Mouse (Mus musculus): ENCODE measurements at regions not wholly inside any gene's neighbourhood (a gene's known extent, or its start where the extent isn't known, plus 50 kb on each side); places are given as distances from the start of the nearest gene placed in this dataset.

DNA sequence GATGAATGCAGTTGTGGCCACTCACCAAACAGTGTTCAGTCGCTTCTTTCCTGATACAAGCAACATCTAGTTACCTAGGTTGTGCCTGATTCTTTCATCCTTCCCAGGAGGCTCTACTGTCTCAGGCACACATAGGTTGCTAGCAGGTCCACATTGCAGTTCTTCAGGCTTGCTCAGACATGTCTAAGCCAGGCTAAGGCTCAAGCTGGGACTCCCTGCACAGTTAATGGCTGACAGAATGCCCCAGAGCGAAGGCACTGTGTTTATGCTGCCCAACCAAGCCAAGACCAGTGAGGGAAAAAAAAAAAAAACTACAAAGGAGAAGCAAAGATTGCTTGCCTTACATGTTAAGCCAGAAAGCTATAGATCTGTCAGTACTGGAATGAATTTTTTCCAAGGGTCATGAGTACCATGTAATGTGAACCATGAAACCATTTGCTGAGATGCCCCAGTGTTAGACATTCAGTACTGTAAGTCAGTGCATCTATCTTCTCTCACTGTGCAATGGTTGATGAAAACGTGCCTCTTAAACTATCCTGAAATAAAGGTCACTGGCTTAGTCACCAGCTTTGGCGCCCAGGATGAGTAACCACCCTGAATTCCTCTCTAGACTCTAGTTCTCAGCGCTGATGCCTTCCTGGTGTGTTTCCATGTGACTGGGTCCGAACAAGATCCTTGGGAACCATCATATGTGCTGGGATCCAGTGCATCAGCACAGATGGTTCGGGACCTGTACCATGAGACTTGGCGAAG, 152.8 kb upstream of the Zfp703 start:
- 80% methylated on average over 8 of the region's 8 CpGs for WGBS
- peaks cover 13% of the 10 kb centered on the region for H3K4me1 ChIP-seq
- no peaks in the 10 kb centered on the region for H3K9me3 ChIP-seq
- no peaks in the 10 kb centered on the region for H3K36me3 ChIP-seq
- 0 out of 2 replicates have a peak, but pooled peaks cover 3% of the 10 kb centered on the region for H3K27me3 ChIP-seq (ENCODE audit: insufficient read depth, poor library complexity, severe bottlenecking)
- H3K4me3 ChIP-seq = no peak overlapping the region
- H3K27ac ChIP-seq = no peak overlapping the region
- no peak for DNase-seq (ENCODE audit: low spot score)

GRCm38 (mm10) chr8:26828311-26828909, 148.7 kb upstream of the Zfp703 start:
- WGBS = 32% methylated on average over 10 of the region's 10 CpGs
- Histone ChIP-seq H3K27ac (no peak overlapping the region), H3K36me3 (no peaks in the 10 kb centered on the region), H3K27me3 (ENCODE audit: insufficient read depth, poor library complexity, severe bottlenecking) (peaks cover 3% of the 10 kb centered on the region; the same call in 1 of the 2 replicates), H3K9me3 (no peaks in the 10 kb centered on the region), H3K4me1 (peaks cover 28% of the 10 kb centered on the region), H3K4me3 (no peak overlapping the region)
- DNase-seq (ENCODE audit: low spot score) = no peak

GRCm38 (mm10) chr8:26829313-26829712, 147.8 kb upstream of the Zfp703 start:
- Histone ChIP-seq H3K27me3 (ENCODE audit: insufficient read depth, poor library complexity, severe bottlenecking) (peaks cover 3% of the 10 kb centered on the region; the same call in 1 of the 2 replicates), H3K36me3 (no peaks in the 10 kb centered on the region), H3K9me3 (no peaks in the 10 kb centered on the region), H3K4me3 (no peak overlapping the region), H3K27ac (no peak overlapping the region), H3K4me1 (peaks cover 28% of the 10 kb centered on the region)
- WGBS = 82% methylated on average over 4 of the region's 4 CpGs
- no peak for DNase-seq (ENCODE audit: low spot score)

GRCm38 (mm10) chr8:26831148-26831547, 146.0 kb upstream of the Zfp703 start:
- H3K4me1 ChIP-seq = peaks cover 42% of the 10 kb centered on the region
- no peak overlapping the region for H3K27ac ChIP-seq
- no peak overlapping the region for H3K4me3 ChIP-seq
- H3K27me3 ChIP-seq (ENCODE audit: insufficient read depth, poor library complexity, severe bottlenecking) = peaks cover 13% of the 10 kb centered on the region; the same call in 1 of the 2 replicates
- H3K9me3 ChIP-seq = no peaks in the 10 kb centered on the region
- 24% methylated on average over 5 of the region's 5 CpGs for WGBS
- no peak for DNase-seq (ENCODE audit: low spot score)
- H3K36me3 ChIP-seq = no peaks in the 10 kb centered on the region

GRCm38 (mm10) chr8:26831790-26832189, 145.3 kb upstream of the Zfp703 start:
- peaks cover 42% of the 10 kb centered on the region for H3K4me1 ChIP-seq
- DNase-seq (ENCODE audit: low spot score) = no peak
- H3K27me3 ChIP-seq (ENCODE audit: insufficient read depth, poor library complexity, severe bottlenecking) = peaks cover 20% of the 10 kb centered on the region; the same call in 1 of the 2 replicates
- no peaks in the 10 kb centered on the region for H3K36me3 ChIP-seq
- no peaks in the 10 kb centered on the region for H3K9me3 ChIP-seq
- no peak overlapping the region for H3K27ac ChIP-seq
- H3K4me3 ChIP-seq = no peak overlapping the region
- 60% methylated on average over 6 of the region's 6 CpGs for WGBS

- no peaks in the 10 kb centered on the region for H3K36me3 ChIP-seq
- H3K4me1 ChIP-seq = peaks cover 41% of the 10 kb centered on the region
- no peak for DNase-seq (ENCODE audit: low spot score)
- H3K9me3 ChIP-seq = no peaks in the 10 kb centered on the region
- H3K4me3 ChIP-seq = no peak overlapping the region
- peaks cover 26% of the 10 kb centered on the region for H3K27me3 ChIP-seq (ENCODE audit: insufficient read depth, poor library complexity, severe bottlenecking)
- 85% methylated on average over 3 of the region's 3 CpGs for WGBS
- no peak overlapping the region for H3K27ac ChIP-seq
Observed at GRCm38 (mm10) chr8:26832546-26832945, 144.6 kb upstream of the Zfp703 start.

DNA sequence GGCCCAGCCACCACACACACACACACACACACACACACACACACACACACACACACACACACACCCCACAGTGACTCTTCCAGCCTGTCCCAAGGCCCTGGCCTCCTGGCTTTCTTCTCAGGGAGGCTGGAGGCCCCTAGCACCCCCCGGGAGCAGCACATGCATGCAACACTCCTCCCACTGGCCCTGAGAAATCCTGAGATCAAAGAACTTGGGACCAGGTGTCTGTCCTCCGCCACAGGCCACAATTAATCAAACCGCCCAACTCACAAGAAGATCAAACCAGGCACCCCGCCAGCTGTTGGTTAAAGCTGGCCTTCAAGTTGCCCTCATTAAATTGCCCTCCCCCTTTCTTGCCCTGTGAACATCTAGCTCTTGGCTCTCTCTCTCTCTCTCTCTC, 143.8 kb upstream of the Zfp703 start:
- DNase-seq (ENCODE audit: low spot score) = no peak
- 32% methylated on average over 4 of the region's 4 CpGs for WGBS
- Histone ChIP-seq H3K27ac (0 out of 2 replicates have a peak overlapping the region, but pooled peaks have one; percentile 4), H3K27me3 (ENCODE audit: insufficient read depth, poor library complexity, severe bottlenecking) (peaks cover 28% of the 10 kb centered on the region), H3K4me3 (no peak overlapping the region), H3K4me1 (peaks cover 33% of the 10 kb centered on the region), H3K9me3 (no peaks in the 10 kb centered on the region), H3K36me3 (no peaks in the 10 kb centered on the region)

DNA sequence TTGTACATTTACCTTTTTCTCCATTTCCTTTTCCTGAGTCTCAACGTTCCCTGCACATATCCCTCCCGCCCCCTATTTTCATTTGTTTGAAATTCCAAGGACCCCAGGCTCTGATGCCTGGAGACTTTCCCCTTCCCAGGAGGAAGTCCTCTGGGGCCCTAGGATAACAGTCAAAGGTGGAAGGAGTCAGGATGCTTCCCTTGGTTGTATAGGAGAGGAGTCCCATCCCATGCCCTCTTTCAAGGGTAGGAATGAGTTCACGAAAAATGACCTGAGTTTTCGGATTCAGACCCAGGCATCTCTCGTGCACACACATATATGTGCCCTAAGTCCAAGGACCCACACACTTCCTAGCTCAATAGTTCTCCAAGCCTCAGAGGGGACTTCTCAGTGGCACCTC, 143.3 kb upstream of the Zfp703 start:
- no peak for DNase-seq (ENCODE audit: low spot score)
- Histone ChIP-seq H3K9me3 (no peaks in the 10 kb centered on the region), H3K27me3 (ENCODE audit: insufficient read depth, poor library complexity, severe bottlenecking) (peaks cover 28% of the 10 kb centered on the region), H3K4me3 (no peak overlapping the region), H3K4me1 (peaks cover 29% of the 10 kb centered on the region), H3K36me3 (no peaks in the 10 kb centered on the region), H3K27ac (no peak overlapping the region)
- 46% methylated on average over 5 of the region's 5 CpGs for WGBS

GRCm38 (mm10) chr8:26834604-26835003, 142.5 kb upstream of the Zfp703 start:
- H3K27ac ChIP-seq = no peak overlapping the region
- DNase-seq (ENCODE audit: low spot score) = no peak
- no peaks in the 10 kb centered on the region for H3K36me3 ChIP-seq
- no peak overlapping the region for H3K4me3 ChIP-seq
- peaks cover 28% of the 10 kb centered on the region for H3K27me3 ChIP-seq (ENCODE audit: insufficient read depth, poor library complexity, severe bottlenecking)
- H3K4me1 ChIP-seq = peaks cover 28% of the 10 kb centered on the region
- WGBS = 75% methylated on average over 13 of the region's 13 CpGs
- no peaks in the 10 kb centered on the region for H3K9me3 ChIP-seq

- WGBS = 42% methylated on average over 8 of the region's 8 CpGs
- peaks cover 28% of the 10 kb centered on the region for H3K27me3 ChIP-seq (ENCODE audit: insufficient read depth, poor library complexity, severe bottlenecking)
- H3K36me3 ChIP-seq = no peaks in the 10 kb centered on the region
- no peaks in the 10 kb centered on the region for H3K9me3 ChIP-seq
- peaks cover 31% of the 10 kb centered on the region for H3K4me1 ChIP-seq
- no peak overlapping the region for H3K4me3 ChIP-seq
- DNase-seq (ENCODE audit: low spot score) = no peak
- peak overlapping the region; percentile 37; the same call in 1 of the 2 replicates for H3K27ac ChIP-seq
Observed at GRCm38 (mm10) chr8:26835076-26835475, 142.0 kb upstream of the Zfp703 start.

- WGBS = 59% methylated on average over 6 of the region's 6 CpGs
- Histone ChIP-seq H3K27ac (peak overlapping the region; percentile 37; the same call in 1 of the 2 replicates), H3K9me3 (no peaks in the 10 kb centered on the region), H3K27me3 (ENCODE audit: insufficient read depth, poor library complexity, severe bottlenecking) (peaks cover 28% of the 10 kb centered on the region), H3K4me3 (no peak overlapping the region), H3K4me1 (peaks cover 35% of the 10 kb centered on the region), H3K36me3 (no peaks in the 10 kb centered on the region)
- no peak for DNase-seq (ENCODE audit: low spot score)
Observed at GRCm38 (mm10) chr8:26835616-26836015, 141.5 kb upstream of the Zfp703 start.

- peaks cover 37% of the 10 kb centered on the region for H3K4me1 ChIP-seq
- no peaks in the 10 kb centered on the region for H3K9me3 ChIP-seq
- no peak overlapping the region for H3K4me3 ChIP-seq
- 88% methylated on average over 7 of the region's 7 CpGs for WGBS
- no peaks in the 10 kb centered on the region for H3K36me3 ChIP-seq
- no peak for DNase-seq (ENCODE audit: low spot score)
- H3K27ac ChIP-seq = no peak overlapping the region
- peaks cover 28% of the 10 kb centered on the region for H3K27me3 ChIP-seq (ENCODE audit: insufficient read depth, poor library complexity, severe bottlenecking)
Observed at GRCm38 (mm10) chr8:26836552-26836951, 140.6 kb upstream of the Zfp703 start.

DNA sequence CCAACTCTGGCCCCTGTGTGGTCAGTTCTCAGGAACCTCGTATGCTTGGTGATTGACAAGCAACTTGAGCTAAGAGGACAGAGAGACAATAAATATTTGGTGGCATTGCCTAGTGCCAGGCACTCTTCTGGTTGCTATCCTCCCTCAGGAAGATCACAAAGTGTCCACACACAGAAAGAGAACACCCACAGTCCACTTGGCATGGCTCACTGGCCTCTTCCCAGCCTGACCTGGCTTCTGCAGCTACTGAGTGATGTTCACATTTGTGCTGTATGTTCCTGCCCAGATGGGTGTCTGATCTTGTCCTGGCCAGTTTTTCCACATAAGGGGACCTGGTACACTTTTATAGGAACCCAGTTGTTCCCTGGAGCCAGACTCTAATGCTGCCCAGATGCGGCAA, 136.8 kb upstream of the Zfp703 start:
- Histone ChIP-seq H3K4me3 (no peak overlapping the region), H3K4me1 (peaks cover 34% of the 10 kb centered on the region), H3K9me3 (no peaks in the 10 kb centered on the region), H3K27me3 (ENCODE audit: insufficient read depth, poor library complexity, severe bottlenecking) (peaks cover 22% of the 10 kb centered on the region), H3K27ac (no peak overlapping the region), H3K36me3 (no peaks in the 10 kb centered on the region)
- WGBS = 54% methylated on average over 2 of the region's 2 CpGs
- no peak for DNase-seq (ENCODE audit: low spot score)

Measured in heart, embryonic 10.5 days (tissue).